Mouse (Mus musculus) embryonic facial prominence, embryonic 15.5 days (tissue): Measurements from ENCODE around the gene Notch2. TPM values are rescaled to one million over a fixed set of nuclear protein-coding genes. Genes with fewer than 3 reads are reported as not detected.
A peak's percentile ranks its signal among the peaks of the same experiment; 100 is the strongest.

Experiments used
- ATAC-seq: fragments of 200-750 bp; cut with Nextera tagmentation; 2 replicates; pipeline ENCODE4 v1.8.0; 2017; ENCODE audit warnings: low read depth, moderate TSS enrichment; ENCODE audit not compliant: insufficient number of reproducible peaks, low FRiP score, low TSS enrichment
- H3K27ac ChIP-seq: fragments of 300-500 bp; sonication (generic); replicated peaks from 2 replicates; pipeline ENCODE4 v1.5.1; 2015; ENCODE audit warnings: mild to moderate bottlenecking, inconsistent platforms
- H3K27me3 ChIP-seq: fragments of 300-500 bp; sonication (generic); 2 replicates; pipeline ENCODE4 v1.6.1; 2015; ENCODE audit warnings: inconsistent platforms
- H3K36me3 ChIP-seq: fragments of 300-500 bp; sonication (generic); 2 replicates; pipeline ENCODE4 v1.6.1; 2015; ENCODE audit warnings: mild to moderate bottlenecking, inconsistent platforms
- H3K4me1 ChIP-seq: fragments of 300-500 bp; sonication (generic); 2 replicates; pipeline ENCODE4 v1.6.1; 2015; ENCODE audit warnings: inconsistent platforms
- H3K4me2 ChIP-seq: fragments of 300-500 bp; sonication (generic); replicated peaks from 2 replicates; pipeline ENCODE4 v1.6.1; 2015; ENCODE audit warnings: mild to moderate bottlenecking, inconsistent platforms
- H3K4me3 ChIP-seq: fragments of 300-500 bp; sonication (generic); replicated peaks from 2 replicates; pipeline ENCODE4 v1.5.1; 2015; ENCODE audit warnings: mild to moderate bottlenecking, inconsistent platforms
- H3K9ac ChIP-seq: fragments of 300-500 bp; sonication (generic); 2 replicates; pipeline ENCODE4 v1.6.1; 2015; ENCODE audit warnings: inconsistent platforms
- H3K9me3 ChIP-seq: fragments of 300-500 bp; sonication (generic); replicated peaks from 2 replicates; pipeline ENCODE4 v1.6.1; 2016; ENCODE audit warnings: inconsistent platforms
- WGBS: fragments of 180-500 bp; shearing (Covaris S2); methylation state at CpG from one replicate; pipeline ENCODE4 v1.1.7; 2015; 5-methylcytosine and 5-hydroxymethylcytosine counted together
- polyA plus RNA-seq: library from polyadenylated mRNA; unstranded; fragments of >200 nt; fragmentation: Nextera tagmentation; extraction: Ambion mirVana; gene quantifications from 2 replicates; pipeline ENCODE4 v1.2.1, GENCODE M21; 2015

Notch2 gene
- polyA plus RNA-seq, 1 experiment from 2014 or later, result 31.8 TPM

DNA sequence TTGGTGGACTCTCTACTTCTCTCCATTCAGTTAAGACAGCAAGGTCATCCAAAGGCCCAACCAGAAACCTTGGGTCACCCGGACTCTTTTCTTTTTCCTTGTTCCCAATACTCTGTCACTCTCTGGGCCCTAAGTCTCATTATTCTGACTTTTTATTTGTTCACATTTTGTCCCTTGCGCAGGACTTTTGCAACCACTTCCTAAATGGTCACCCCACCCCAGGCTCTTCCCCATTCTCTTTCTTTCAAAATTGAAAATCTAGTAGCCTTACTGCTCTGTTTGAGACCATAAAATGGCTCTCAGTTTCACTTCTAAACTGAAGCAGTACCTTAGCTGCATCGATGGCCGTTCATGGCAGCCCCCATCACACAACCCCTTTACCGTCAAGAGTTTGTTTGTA is 18.5 kb upstream of the Notch2 start:
- 0 out of 2 replicates have a peak, but pooled peaks cover 4% of the 10 kb centered on the region for H3K4me1 ChIP-seq
- ATAC-seq, result no peak
- H3K36me3 ChIP-seq, result no peaks in the 10 kb centered on the region
- H3K4me2 ChIP-seq, result no peak overlapping the region
- 90% methylated on average over 5 of the region's 5 CpGs for WGBS
- no peaks in the 10 kb centered on the region for H3K9me3 ChIP-seq
- no peak overlapping the region for H3K9ac ChIP-seq
- H3K27ac ChIP-seq, result no peak overlapping the region
- H3K4me3 ChIP-seq, result no peak overlapping the region
- H3K27me3 ChIP-seq, result no peaks in the 10 kb centered on the region

DNA sequence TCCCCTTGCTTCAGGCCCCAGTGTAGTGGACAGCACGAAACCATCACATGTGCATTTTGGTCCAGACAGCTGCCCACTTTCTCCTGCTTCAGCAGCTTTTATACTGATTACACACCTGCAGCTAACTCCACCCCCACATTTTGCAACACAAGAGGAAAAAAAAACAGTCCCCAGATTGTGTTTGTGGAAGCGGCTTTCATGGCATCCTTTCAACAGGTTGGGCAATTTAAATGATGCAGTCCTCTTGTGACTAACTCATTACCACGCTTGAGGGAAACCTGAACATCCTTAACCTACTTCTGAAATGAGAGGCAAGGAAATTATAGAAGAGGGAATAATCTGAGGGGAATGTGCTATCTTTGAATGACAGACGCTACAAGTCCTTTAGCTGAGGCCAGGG is 15.0 kb upstream of the Notch2 start:
- no peak overlapping the region for H3K9ac ChIP-seq
- WGBS, result 66% methylated on average over 4 of the region's 4 CpGs

DNA sequence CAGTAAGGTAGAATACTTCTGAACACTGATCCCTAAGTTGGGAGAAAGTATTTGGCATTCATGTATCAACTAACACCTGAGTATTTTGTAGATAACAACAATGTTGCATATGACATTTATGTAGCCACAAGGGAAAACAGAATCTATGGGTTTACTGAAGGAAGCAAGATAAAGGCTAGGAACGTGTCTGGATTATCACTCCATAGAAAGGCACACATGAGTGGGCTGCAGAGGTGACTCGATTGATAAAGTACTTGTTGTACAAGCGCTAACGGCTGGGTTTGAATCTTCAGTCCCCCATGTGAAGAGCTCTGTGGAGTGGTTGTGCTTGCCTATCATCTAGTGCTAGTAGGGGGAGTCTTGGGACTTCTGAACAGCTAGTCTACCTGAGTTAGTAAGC is 9.8 kb upstream of the Notch2 start:
- ATAC-seq, result no peak
- H3K27ac ChIP-seq, result no peak overlapping the region
- 86% methylated on average over 4 of the region's 4 CpGs for WGBS
- H3K27me3 ChIP-seq, result no peaks in the 10 kb centered on the region
- H3K36me3 ChIP-seq, result no peaks in the 10 kb centered on the region
- no peaks in the 10 kb centered on the region for H3K9me3 ChIP-seq
- H3K9ac ChIP-seq, result no peak overlapping the region
- H3K4me1 ChIP-seq, result no peaks in the 10 kb centered on the region
- H3K4me2 ChIP-seq, result no peak overlapping the region
- no peak overlapping the region for H3K4me3 ChIP-seq

More for the DNA sequence above, 15.0 kb upstream of the Notch2 start:
- no peaks in the 10 kb centered on the region for H3K36me3 ChIP-seq
- no peaks in the 10 kb centered on the region for H3K27me3 ChIP-seq
- H3K9me3 ChIP-seq, result no peaks in the 10 kb centered on the region
- H3K4me1 ChIP-seq, result no peaks in the 10 kb centered on the region
- no peak overlapping the region for H3K4me2 ChIP-seq
- no peak overlapping the region for H3K4me3 ChIP-seq
- ATAC-seq, result no peak
- H3K27ac ChIP-seq, result no peak overlapping the region

DNA sequence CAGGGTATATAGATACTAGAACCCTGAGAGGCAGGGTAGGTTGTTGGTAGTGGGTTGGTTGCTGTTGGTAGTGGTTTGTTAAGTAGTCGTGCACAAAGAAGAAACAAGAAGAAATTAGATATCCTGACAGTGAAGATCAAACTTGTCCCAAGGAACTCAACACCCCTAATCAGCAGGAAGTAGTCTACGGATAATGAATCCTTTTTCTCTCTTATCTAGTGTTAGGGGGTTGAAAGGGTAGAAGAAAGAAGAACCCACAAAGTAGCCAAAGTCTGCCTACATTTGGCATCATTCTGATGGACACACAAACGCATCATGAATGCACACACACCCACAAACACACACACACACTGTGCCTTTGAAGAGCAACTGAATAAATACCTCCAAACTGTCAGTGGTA is 9.1 kb upstream of the Notch2 start:
- H3K27ac ChIP-seq, result no peak overlapping the region
- no peak overlapping the region for H3K9ac ChIP-seq
- no peak overlapping the region for H3K4me3 ChIP-seq
- no peaks in the 10 kb centered on the region for H3K9me3 ChIP-seq
- no peaks in the 10 kb centered on the region for H3K4me1 ChIP-seq
- no peak for ATAC-seq
- WGBS, result 59% methylated on average over 3 of the region's 3 CpGs
- H3K27me3 ChIP-seq, result no peaks in the 10 kb centered on the region
- no peaks in the 10 kb centered on the region for H3K36me3 ChIP-seq
- H3K4me2 ChIP-seq, result no peak overlapping the region

DNA sequence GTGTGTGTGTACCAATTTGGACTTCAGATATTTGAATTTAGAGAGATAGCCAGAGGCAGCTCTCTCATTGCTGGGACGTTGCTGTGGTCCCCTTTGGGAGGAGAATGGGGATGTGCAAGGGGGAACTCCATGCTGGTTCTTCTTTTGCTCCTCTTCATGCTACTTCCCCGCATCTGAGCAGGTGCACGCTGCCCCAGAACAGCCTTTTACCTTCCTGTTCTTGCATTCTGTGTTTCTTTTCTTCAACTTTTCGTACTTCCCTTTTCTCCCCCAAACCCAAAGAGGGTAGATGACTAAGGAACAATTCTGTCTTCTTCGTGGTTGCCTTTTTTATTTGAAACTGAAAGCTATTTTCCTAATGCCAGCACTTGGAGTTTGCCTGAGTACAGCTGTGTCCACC is 8.0 kb upstream of the Notch2 start:
- H3K4me2 ChIP-seq, result no peak overlapping the region
- no peaks in the 10 kb centered on the region for H3K9me3 ChIP-seq
- no peak overlapping the region for H3K9ac ChIP-seq
- 72% methylated on average over 5 of the region's 5 CpGs for WGBS
- H3K4me1 ChIP-seq, result no peaks in the 10 kb centered on the region
- no peak overlapping the region for H3K27ac ChIP-seq
- no peaks in the 10 kb centered on the region for H3K36me3 ChIP-seq
- no peaks in the 10 kb centered on the region for H3K27me3 ChIP-seq
- ATAC-seq, result no peak
- H3K4me3 ChIP-seq, result no peak overlapping the region

DNA sequence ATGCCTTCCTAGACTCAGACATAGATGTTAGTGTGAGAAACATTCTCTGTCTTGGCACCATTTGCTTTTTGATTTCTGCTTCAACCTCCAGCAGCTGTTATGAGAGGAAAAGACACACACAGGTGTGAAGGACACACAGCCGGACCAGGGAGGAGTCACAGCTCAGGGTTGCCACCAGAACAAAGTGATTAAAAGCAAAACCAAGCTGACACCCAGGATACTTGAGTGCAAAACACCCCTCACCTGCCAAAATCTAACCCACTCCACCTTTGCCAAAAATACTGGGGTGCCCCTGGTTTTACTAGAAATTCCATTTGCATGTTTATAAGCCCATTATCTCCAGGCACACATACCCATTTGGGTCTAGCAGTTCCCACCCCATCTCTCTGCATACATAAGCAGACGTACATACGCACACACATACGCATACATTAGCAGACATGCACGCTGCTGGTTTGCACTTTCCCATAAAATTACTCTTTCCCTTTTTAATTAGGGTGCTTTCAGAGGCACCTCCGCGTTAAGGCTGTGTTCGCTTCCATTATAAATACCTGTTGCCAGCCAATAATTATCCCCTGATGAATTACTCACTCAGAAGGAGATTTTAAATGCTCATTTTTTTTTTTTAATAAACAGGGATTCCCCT is 7.2 kb upstream of the Notch2 start:
- no peak for ATAC-seq
- Histone ChIP-seq H3K4me3 (no peak overlapping the region), H3K36me3 (no peaks in the 10 kb centered on the region), H3K27ac (no peak overlapping the region), H3K9ac (no peak overlapping the region), H3K9me3 (no peaks in the 10 kb centered on the region), H3K27me3 (no peaks in the 10 kb centered on the region), H3K4me2 (no peak overlapping the region), H3K4me1 (no peaks in the 10 kb centered on the region)
- WGBS, result 72% methylated on average over 8 of the region's 8 CpGs

DNA sequence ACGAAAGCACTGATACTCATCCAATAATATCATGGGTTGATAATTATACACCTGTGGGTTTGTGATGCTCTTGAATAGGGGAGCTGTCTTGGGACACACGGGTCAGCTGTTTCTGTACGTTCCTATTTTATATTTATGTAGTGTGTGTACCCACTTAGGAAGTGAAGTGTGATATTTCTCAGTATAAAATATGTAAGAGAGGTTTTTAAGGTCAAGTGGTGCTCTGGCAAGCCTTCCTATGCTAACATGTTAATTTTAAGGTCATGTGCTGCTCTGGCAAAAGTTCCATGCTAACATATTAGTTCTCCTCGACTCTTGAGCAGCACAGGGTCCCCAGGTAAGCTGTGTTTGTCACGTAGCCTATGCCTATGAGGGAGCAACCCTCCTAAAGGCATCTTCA is 6.4 kb upstream of the Notch2 start:
- no peak overlapping the region for H3K4me3 ChIP-seq
- no peaks in the 10 kb centered on the region for H3K36me3 ChIP-seq
- WGBS, result 80% methylated on average over 5 of the region's 5 CpGs
- no peak overlapping the region for H3K9ac ChIP-seq
- H3K4me2 ChIP-seq, result no peak overlapping the region
- H3K9me3 ChIP-seq, result no peaks in the 10 kb centered on the region
- H3K4me1 ChIP-seq, result no peaks in the 10 kb centered on the region
- no peaks in the 10 kb centered on the region for H3K27me3 ChIP-seq
- no peak overlapping the region for H3K27ac ChIP-seq
- ATAC-seq, result no peak

DNA sequence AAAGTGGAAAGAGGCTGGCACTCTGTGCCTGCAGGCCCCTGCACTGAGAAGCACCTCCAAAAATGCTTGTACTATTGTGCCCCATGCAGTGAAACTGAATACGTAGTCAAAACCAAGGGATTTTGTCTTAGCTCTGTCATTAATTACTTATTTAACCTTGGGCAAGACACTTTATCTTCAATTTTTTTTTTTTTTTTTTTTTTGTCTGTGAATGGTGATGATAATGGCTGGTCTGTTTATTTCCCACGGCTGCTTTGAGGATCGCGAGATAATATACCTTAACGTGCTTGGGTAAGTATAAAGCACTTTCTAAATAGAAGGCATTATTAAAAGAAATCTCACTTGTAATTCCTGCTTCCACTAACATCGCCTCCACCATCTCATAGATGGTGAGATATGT is 5.2 kb upstream of the Notch2 start:
- Histone ChIP-seq H3K27me3 (no peaks in the 10 kb centered on the region), H3K27ac (no peak overlapping the region), H3K4me1 (no peaks in the 10 kb centered on the region), H3K4me2 (no peak overlapping the region), H3K4me3 (no peak overlapping the region), H3K9me3 (no peaks in the 10 kb centered on the region), H3K9ac (no peak overlapping the region), H3K36me3 (no peaks in the 10 kb centered on the region)
- WGBS, result 70% methylated on average over 6 of the region's 6 CpGs
- no peak for ATAC-seq

DNA sequence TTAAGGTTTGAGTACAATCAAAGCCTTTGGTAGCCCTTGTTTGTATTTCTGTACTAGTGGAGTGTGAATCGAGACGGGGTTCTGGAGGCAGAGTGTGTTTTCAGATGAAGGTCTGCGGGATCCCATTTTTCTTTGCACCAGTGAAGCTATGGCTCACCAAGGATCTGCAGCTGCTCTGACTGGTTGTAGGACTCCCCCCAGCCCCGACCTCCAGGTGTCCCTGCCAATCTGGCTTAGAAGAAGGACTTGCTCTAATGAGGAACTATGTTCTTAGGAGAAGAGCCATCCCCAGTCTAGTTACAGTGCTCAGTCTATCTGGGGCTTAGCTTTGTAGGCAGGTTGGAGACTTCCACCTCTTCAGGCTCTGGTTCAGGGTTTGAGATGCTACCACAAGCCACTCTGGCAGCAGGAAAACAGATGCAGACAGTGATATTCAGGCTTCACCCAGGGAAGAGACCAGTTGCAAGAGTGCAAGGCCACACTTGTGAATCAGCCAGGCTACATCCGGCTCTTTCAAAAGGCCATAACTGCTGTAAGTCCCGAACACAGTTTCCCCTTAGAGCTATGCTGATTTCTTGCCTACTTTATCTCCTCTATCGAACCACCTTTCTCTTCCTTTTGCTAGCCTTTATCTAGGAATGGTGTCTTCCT is 4.0 kb upstream of the Notch2 start:
- Histone ChIP-seq H3K9ac (no peak overlapping the region), H3K4me2 (no peak overlapping the region), H3K4me1 (no peaks in the 10 kb centered on the region), H3K27ac (no peak overlapping the region), H3K4me3 (no peak overlapping the region), H3K27me3 (no peaks in the 10 kb centered on the region), H3K36me3 (no peaks in the 10 kb centered on the region), H3K9me3 (no peaks in the 10 kb centered on the region)
- no peak for ATAC-seq
- 58% methylated on average over 7 of the region's 7 CpGs for WGBS

DNA sequence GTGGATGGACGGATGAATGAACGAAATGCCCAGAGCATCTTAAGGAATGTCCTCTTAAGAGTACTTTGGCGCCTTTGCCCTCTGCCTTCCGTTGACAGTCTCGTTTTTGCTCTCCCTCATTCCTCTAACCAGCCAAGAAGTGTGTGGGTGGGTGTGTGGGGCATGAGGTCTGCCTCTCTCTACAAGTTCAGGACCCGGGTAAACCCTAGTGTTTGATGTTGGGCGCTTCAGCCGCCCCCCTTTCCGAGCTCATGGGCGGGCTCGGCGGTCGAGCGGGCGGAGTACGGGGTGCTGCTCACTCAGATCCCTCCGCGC is 284 bp upstream of the Notch2 start:
- Histone ChIP-seq H3K9ac (peak overlapping the region; percentile 37; the same call in 1 of the 2 replicates), H3K4me3 (peak overlapping the region; percentile 96), H3K9me3 (no peaks in the 10 kb centered on the region), H3K27ac (0 out of 2 replicates have a peak overlapping the region, but pooled peaks have one; percentile 24), H3K4me1 (peaks cover 34% of the 10 kb centered on the region), H3K4me2 (peak overlapping the region; percentile 58), H3K36me3 (no peaks in the 10 kb centered on the region), H3K27me3 (no peaks in the 10 kb centered on the region)
- no peak for ATAC-seq
- WGBS, result under 1% methylated on average over 18 of the region's 18 CpGs

DNA sequence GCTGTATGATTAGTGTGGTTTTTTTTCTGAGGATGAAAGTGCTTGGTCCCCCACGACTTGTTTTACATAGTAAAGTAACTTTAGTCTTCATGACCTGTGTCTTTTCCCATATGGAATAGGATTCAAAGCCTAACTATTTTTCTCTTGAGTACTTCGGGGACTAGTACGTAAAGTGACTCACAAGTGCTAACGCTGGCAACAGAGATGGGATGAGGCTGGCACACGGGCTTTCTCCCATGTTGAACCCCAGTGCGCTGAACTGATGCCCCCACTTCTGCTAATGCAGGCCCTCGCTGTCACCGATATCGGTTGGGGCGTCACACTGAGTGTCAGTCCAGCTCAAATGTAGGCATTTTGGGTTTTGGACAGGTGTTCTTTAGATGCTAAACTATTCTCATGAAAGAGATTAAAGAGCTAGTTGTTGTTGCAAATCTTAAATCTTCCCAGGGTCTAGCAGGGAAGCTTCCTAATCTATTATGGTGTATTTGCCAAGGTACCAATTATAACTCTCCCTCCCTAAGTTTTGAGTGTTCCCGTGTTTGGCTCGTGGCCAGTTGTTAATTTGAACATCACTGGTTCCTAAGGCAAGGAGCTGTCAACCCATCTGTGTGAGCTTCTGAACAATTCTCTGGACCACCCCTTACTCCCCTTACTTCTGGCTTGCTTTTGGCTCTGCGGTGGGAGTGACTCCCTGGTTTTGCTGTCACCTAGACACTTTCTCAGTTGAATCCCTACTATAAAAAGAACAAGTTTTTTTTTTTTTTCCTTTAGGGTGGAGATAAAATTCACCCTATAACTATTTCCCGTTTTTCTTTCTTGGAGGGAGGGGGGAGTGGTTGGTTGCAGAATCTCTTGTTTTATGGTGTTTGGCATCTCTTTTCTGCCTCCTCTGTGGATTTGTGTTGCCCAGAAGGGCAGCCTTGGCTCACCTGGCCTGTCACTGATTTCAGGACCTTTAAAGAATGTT is 2.2 kb downstream of the Notch2 start:
- WGBS, result 37% methylated on average over 14 of the region's 14 CpGs
- H3K4me3 ChIP-seq, result peak overlapping the region; percentile 96
- H3K9ac ChIP-seq, result no peak overlapping the region
- no peaks in the 10 kb centered on the region for H3K36me3 ChIP-seq
- ATAC-seq, result no peak
- no peaks in the 10 kb centered on the region for H3K27me3 ChIP-seq
- peak overlapping the region; percentile 17; the same call in 1 of the 2 replicates for H3K27ac ChIP-seq
- no peaks in the 10 kb centered on the region for H3K9me3 ChIP-seq
- H3K4me1 ChIP-seq, result peaks cover 58% of the 10 kb centered on the region
- H3K4me2 ChIP-seq, result peak overlapping the region; percentile 58
